23 mouse cellular contexts compared by ENCODE assay signal in genomic region chr13:57232906-57233305, GRCm38 (mm10).
"Had no signal": no experiment of that assay in that cellular context is flagged by ENCODE, and none has a peak within 500 bp of the region (broad histone marks: within the 10 kb centered on the region; RNA-seq: fewer than 3 reads in every experiment).

No protein-coding gene starts in this region.

- ATAC-seq: hindbrain, postnatal 0 days; intestine, postnatal 0 days; liver, embryonic 12.5 days had no signal

- DNase-seq: gastrocnemius, postnatal 14 days; gastrocnemius, postnatal 36 days; heart, adult 18-20 months; heart, postnatal 14 days; heart, postnatal 36 days; kidney, adult 18-20 months; kidney, adult 8-10 months; kidney, postnatal 10 days; kidney, postnatal 25 days; kidney, postnatal 4 days had no signal

- H3K36me3 ChIP-seq: heart, embryonic 13.5 days; heart, embryonic 15.5 days; hindbrain, embryonic 13.5 days; hindbrain, embryonic 15.5 days; limb, embryonic 13.5 days; limb, embryonic 15.5 days; liver, embryonic 12.5 days had no signal

- H3K4me3 ChIP-seq: heart, embryonic 13.5 days; heart, embryonic 15.5 days; hindbrain, embryonic 13.5 days; hindbrain, embryonic 15.5 days; layer of hippocampus, adult 2 months; left cerebral cortex, adult 2 months; limb, embryonic 13.5 days; limb, embryonic 15.5 days; liver, embryonic 12.5 days had no signal

- H3K4me1 ChIP-seq: heart, embryonic 15.5 days; limb, embryonic 15.5 days; liver, embryonic 12.5 days had no signal

- H3K9me3 ChIP-seq: heart, embryonic 15.5 days; hindbrain, embryonic 13.5 days; hindbrain, embryonic 15.5 days; limb, embryonic 13.5 days; limb, embryonic 15.5 days; liver, embryonic 12.5 days had no signal

- H3K9ac ChIP-seq: heart, embryonic 13.5 days; heart, embryonic 15.5 days; hindbrain, embryonic 13.5 days; hindbrain, embryonic 15.5 days; limb, embryonic 13.5 days; limb, embryonic 15.5 days; liver, embryonic 12.5 days; liver, embryonic 14.5 days had no signal

- H3K27me3 ChIP-seq: heart, embryonic 13.5 days; heart, embryonic 15.5 days; hindbrain, embryonic 13.5 days; hindbrain, embryonic 15.5 days; limb, embryonic 13.5 days; limb, embryonic 15.5 days; liver, embryonic 12.5 days had no signal

- H3K4me2 ChIP-seq: heart, embryonic 11.5 days; heart, embryonic 13.5 days; heart, embryonic 15.5 days; hindbrain, embryonic 13.5 days; hindbrain, embryonic 15.5 days; limb, embryonic 13.5 days; limb, embryonic 15.5 days; liver, embryonic 12.5 days had no signal

- H3K27ac ChIP-seq: heart, embryonic 13.5 days; heart, embryonic 15.5 days; hindbrain, embryonic 13.5 days; hindbrain, embryonic 15.5 days; hindbrain, postnatal 0 days; layer of hippocampus, adult 2 months; left cerebral cortex, adult 2 months; limb, embryonic 13.5 days; limb, embryonic 15.5 days; liver, embryonic 12.5 days; liver, embryonic 14.5 days had no signal
